Mouse (Mus musculus) urinary bladder, adult 2 months (tissue): ENCODE results near the gene Xrcc6. TPM values are rescaled to one million over a fixed set of nuclear protein-coding genes. Genes with fewer than 3 reads are reported as not detected.

Experiments
- DNase-seq: peaks from one replicate; pipeline ENCODE4 v3.0.0; 2022; ENCODE audit warnings: low spot score
- polyA plus RNA-seq: library from polyadenylated mRNA; depleted of rRNA; stranded (reverse); fragments of >200 nt; gene quantifications from 2 replicates; pipeline ENCODE4 v1.2.3, GENCODE M21; 2012; rRNA removed

The Xrcc6 gene
- polyA plus RNA-seq, 1 experiment, result 18.3 TPM

DNA sequence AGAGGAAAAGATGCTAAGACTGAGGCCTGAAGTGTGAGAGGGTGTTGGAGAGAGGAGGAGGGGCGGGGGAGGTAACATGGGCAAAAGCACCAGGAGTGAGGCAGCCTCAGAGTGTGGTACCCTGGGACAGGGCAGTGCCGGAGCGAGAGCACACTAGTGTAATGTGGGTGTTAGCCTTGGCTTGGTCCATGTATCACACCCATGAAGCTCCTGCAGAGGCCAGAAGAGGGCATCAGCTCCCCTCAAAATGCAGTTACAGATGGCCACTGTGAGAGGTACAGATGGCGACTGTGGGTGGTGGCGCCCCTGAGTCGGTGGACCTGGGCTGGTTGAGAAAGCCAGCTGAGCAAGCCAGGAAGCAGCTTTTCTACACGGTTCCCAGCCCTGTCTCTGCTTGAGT, 93.5 kb downstream of the Xrcc6 start:
- no peak for DNase-seq

- no peak for DNase-seq
Measured at GRCm38 (mm10) chr15:82085606-82086005, 98.0 kb downstream of the Xrcc6 start.

- DNase-seq, result no peak
Measured at GRCm38 (mm10) chr15:82086131-82086530, 98.5 kb downstream of the Xrcc6 start.

DNA sequence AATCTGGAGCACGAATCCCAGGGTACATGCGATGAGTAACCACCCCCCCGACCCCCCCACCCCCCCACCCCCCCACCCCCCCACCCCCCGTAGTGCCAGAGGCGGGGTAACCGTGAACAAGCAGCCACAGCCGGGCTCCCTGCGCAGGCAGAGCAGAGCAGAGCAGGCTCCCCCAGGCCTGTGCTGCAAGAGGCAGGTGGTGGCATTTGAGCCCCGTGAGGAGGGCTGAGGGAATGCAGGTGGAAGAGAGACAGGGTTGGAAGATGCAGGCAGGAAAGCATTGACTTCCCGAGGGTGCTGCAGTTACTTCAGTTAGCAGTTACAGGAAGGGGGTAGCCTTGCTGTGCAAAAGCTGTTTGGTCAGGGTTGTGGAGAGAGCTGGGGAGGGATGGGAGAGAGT, 99.6 kb downstream of the Xrcc6 start:
- no peak for DNase-seq

Other genes with a start within 250 kb of the Xrcc6 start
- gene Zc3h7b, start 242.8 kb upstream of the Xrcc6 start, polyA plus RNA-seq, result 30.8 and 41.0 TPM in 2 replicates
- gene Rangap1, start 242.3 kb upstream of the Xrcc6 start, polyA plus RNA-seq, result 29.4 and 31.0 TPM in 2 replicates
- gene Tef, start 185.4 kb upstream of the Xrcc6 start, polyA plus RNA-seq, result 193 and 226 TPM in 2 replicates
- 18.0 and 24.4 TPM in 2 replicates for gene Tob2, start 129.0 kb upstream of the Xrcc6 start, polyA plus RNA-seq
- 44.3 and 49.6 TPM in 2 replicates for gene Phf5a, start 115.9 kb upstream of the Xrcc6 start, polyA plus RNA-seq
- gene Aco2, start 115.5 kb upstream of the Xrcc6 start, polyA plus RNA-seq, result 185 and 189 TPM in 2 replicates
- 17.2 and 17.4 TPM in 2 replicates for gene Polr3h, start 61.6 kb upstream of the Xrcc6 start, polyA plus RNA-seq
- 20.2 and 29.6 TPM in 2 replicates for gene Csdc2, start 51.1 kb upstream of the Xrcc6 start, polyA plus RNA-seq
- gene Pmm1, start 26.9 kb upstream of the Xrcc6 start, polyA plus RNA-seq, result 76.2 and 80.5 TPM in 2 replicates
- not detected in 2 replicates for gene 1700029P11Rik, start 7.3 kb upstream of the Xrcc6 start, polyA plus RNA-seq
- 19.5 and 21.7 TPM in 2 replicates for gene Desi1, start 46.0 kb downstream of the Xrcc6 start, polyA plus RNA-seq
- gene Snu13, start 59.8 kb downstream of the Xrcc6 start, polyA plus RNA-seq, result 77.9 and 79.0 TPM in 2 replicates
- gene 4930407I10Rik, start 71.3 kb downstream of the Xrcc6 start, polyA plus RNA-seq, result not detected in 2 replicates
- gene Mei1, start 82.2 kb downstream of the Xrcc6 start, polyA plus RNA-seq, result 0.78 and 0.99 TPM in 2 replicates
- gene Ccdc134, start 140.1 kb downstream of the Xrcc6 start, polyA plus RNA-seq, result 12.8 and 16.1 TPM in 2 replicates
- 55.3 and 68.9 TPM in 2 replicates for gene Srebf2, start 159.3 kb downstream of the Xrcc6 start, polyA plus RNA-seq
- 0.10 TPM in 1 of 2 replicates, not detected in the other for gene Shisa8, start 225.0 kb downstream of the Xrcc6 start, polyA plus RNA-seq
- 0.15 and 0.16 TPM in 2 replicates for gene Tnfrsf13c, start 236.5 kb downstream of the Xrcc6 start, polyA plus RNA-seq